Mouse (Mus musculus) ES-Bruce4 (cell line): ENCODE measurements around the gene Gpnmb. TPM values are rescaled to one million over a fixed set of nuclear protein-coding genes. Genes with fewer than 3 reads are reported as not detected.

Source experiments
- H3K27ac ChIP-seq: 2 replicates; pipeline ENCODE4 v1.5.1; 2012; ENCODE audit warnings: low read length, inconsistent platforms; ENCODE audit not compliant: insufficient read depth
- H3K27me3 ChIP-seq: 2 replicates; pipeline ENCODE4 v1.6.1; 2012; ENCODE audit warnings: mild to moderate bottlenecking, low read length, inconsistent platforms; ENCODE audit not compliant: control insufficient read depth, poor library complexity, insufficient read depth, severe bottlenecking
- H3K36me3 ChIP-seq: 2 replicates; pipeline ENCODE4 v1.6.1; 2012; ENCODE audit warnings: inconsistent platforms, mild to moderate bottlenecking, low read length, moderate library complexity; ENCODE audit not compliant: control insufficient read depth, poor library complexity, insufficient read depth, severe bottlenecking
- H3K4me1 ChIP-seq: one replicate; pipeline ENCODE4 v1.8.1; 2011; ENCODE audit warnings: low read length; ENCODE audit not compliant: control insufficient read depth, insufficient read depth
- H3K4me3 ChIP-seq: 2 replicates; pipeline ENCODE4 v1.5.1; 2011; ENCODE audit warnings: low read depth, mild to moderate bottlenecking, low read length
- H3K9ac ChIP-seq: 2 replicates; pipeline ENCODE4 v1.6.1; 2012; ENCODE audit warnings: low read depth, mild to moderate bottlenecking, inconsistent platforms; ENCODE audit not compliant: poor library complexity, severe bottlenecking
- H3K9me3 ChIP-seq: replicated peaks from 2 replicates; pipeline ENCODE4 v1.6.1; 2012; ENCODE audit warnings: mild to moderate bottlenecking, low read length, inconsistent platforms; ENCODE audit not compliant: control insufficient read depth, poor library complexity, insufficient read depth, severe bottlenecking
- CTCF ChIP-seq: IDR thresholded peaks from one replicate; pipeline ENCODE4 v1.8.1; 2011; ENCODE audit warnings: low read depth, low read length
- EP300 ChIP-seq: IDR thresholded peaks from 2 replicates; pipeline ENCODE4 v1.6.1; 2011; ENCODE audit warnings: low read depth, low read length; ENCODE audit not compliant: insufficient read depth
- POLR2A ChIP-seq: IDR thresholded peaks from one replicate; pipeline ENCODE4 v1.8.1; 2011; ENCODE audit warnings: low read length; ENCODE audit not compliant: insufficient read depth
- polyA plus RNA-seq: library from polyadenylated mRNA; stranded (reverse); fragments of >200 nt; gene quantifications from 2 replicates; pipeline ENCODE4 v1.2.4, GENCODE M21; 2011; ENCODE audit warnings: low read depth; ENCODE audit not compliant: missing spikeins, insufficient read depth, insufficient read length

Gpnmb gene
- polyA plus RNA-seq, 1 experiment, result 2.5 TPM

DNA sequence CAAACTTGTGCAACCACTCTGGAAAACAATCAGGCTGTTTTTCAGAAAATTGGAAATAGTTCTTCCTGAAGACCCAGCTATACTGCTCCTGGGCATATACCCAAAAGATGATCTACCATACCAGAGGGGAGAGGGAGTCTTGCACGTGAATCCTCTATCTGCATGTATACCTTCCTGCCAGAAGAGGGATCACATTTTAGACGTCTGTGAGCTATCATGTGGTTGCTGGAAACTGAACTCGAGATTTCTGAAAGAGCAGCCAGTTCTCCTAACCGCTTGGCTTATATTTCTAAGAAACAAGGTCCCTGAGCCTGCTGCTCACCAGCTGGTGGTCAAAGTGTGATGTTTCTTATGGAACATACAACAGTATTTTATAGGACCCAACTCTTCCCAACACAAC is 32.0 kb downstream of the Gpnmb start:
- no peaks in the 10 kb centered on the region for H3K27me3 ChIP-seq
- H3K4me1 ChIP-seq, result no peaks in the 10 kb centered on the region
- TF ChIP-seq EP300 (no peak), POLR2A (no peak), CTCF (no peak)
- no peaks in the 10 kb centered on the region for H3K36me3 ChIP-seq
- H3K9ac ChIP-seq, result no peak overlapping the region
- peaks cover 2% of the 10 kb centered on the region; the same call in 1 of the 2 replicates for H3K9me3 ChIP-seq
- no peak overlapping the region for H3K27ac ChIP-seq
- no peak overlapping the region for H3K4me3 ChIP-seq

DNA sequence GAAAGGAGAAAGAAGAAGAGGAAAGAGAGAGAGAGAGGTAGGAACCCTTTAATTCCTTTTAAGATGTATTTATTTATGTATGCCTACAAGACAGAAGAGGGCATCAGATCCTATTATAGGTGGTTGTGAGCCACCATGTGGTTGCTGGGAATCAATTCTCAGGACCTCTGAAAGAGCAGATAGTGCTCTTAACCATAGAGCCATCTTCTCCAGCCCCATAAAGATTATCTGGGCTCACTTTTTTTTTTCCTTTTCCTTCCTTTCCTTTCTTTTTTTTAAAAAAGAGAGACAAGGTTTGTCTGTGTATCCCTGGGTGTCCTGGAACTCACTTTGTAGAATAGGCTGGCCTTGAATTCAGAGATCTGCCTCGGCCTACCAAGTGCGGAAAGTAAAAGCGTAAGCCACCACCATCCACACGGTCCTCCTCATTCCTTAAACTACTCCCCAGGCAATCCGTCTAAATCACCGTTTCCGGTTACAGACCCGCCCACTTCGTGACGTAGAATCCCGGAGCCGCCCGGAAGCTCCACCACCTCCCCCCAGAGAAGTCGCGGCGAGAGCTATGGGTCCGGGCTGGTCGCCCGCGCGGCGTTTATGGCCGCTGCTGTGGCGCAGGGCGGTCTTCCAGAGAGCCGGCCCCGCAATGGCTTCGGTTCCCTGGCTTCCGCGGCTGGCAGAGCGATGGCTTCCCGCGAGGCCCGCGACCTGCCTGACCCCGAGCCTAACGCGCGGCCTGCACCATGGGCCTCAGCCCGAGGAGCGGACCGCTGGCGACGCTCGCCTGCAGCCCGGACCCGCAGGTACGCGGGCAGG is 37.2 kb downstream of the Gpnmb start, which contains the start of gene Malsu1:
TSS of gene Malsu1 (plus strand) at position 492 of the 813 bp plus-strand sequence.
- Histone ChIP-seq H3K9ac (peak within 1 kb of the TSS; percentile 94), H3K36me3 (peaks cover 8% of the 10 kb centered on the region), H3K9me3 (no peaks in the 10 kb centered on the region), H3K4me1 (no peaks in the 10 kb centered on the region), H3K27me3 (no peaks in the 10 kb centered on the region), H3K27ac (peak within 1 kb of the TSS; percentile 53), H3K4me3 (peak within 1 kb of the TSS; percentile 97)
- TF ChIP-seq EP300, result 0 out of 2 replicates have a peak, but pooled peaks have one; percentile 11
- no peak for TF ChIP-seq CTCF
- TF ChIP-seq POLR2A, result peak; percentile 90

DNA sequence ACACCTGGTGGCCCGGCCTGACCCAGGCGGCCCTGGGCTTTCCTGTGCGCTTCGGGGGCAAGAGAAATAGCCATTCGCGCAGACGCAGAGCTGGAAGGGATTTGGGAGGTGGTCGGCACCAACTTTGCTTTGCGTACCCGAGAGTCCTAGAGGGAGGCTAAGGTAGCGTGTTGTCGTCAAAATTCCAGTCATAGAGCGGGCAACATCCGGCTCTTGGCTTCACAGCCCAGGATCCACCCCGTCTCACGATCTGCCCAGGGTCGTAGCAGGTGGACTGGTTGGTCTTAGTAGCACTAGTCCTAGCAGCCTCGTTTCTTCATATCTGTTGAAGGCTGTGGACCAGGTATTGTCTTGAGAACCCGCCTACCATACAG is 37.8 kb downstream of the Gpnmb start:
- Histone ChIP-seq H3K27ac (no peak overlapping the region), H3K36me3 (peaks cover 8% of the 10 kb centered on the region), H3K4me3 (peak overlapping the region; percentile 97), H3K27me3 (no peaks in the 10 kb centered on the region), H3K9me3 (no peaks in the 10 kb centered on the region), H3K4me1 (no peaks in the 10 kb centered on the region), H3K9ac (peak overlapping the region; percentile 94)
- TF ChIP-seq EP300 (no peak), POLR2A (no peak), CTCF (no peak)

DNA sequence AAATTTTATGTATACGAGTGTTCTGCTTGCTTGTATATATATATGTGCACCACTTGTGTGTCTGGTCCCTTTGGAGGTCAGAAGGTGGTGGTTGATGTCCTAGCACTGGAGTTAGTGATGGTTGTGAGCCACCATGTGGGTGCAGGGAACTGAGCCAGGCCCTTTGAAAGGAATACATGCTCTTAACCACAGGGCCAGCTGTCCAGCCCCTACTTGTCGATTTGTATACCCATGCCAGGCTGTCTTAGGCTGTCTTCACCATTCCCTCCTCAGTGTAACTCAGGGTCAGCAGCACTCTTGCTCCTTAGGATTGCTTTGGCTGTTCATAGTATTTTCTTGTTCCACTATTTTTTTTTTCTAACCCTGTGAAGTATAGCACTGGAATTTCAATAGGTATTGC is 41.5 kb downstream of the Gpnmb start:
- TF ChIP-seq EP300 (no peak), POLR2A (no peak), CTCF (no peak)
- Histone ChIP-seq H3K4me3 (no peak overlapping the region), H3K27ac (no peak overlapping the region), H3K36me3 (peaks cover 17% of the 10 kb centered on the region), H3K4me1 (no peaks in the 10 kb centered on the region), H3K27me3 (no peaks in the 10 kb centered on the region), H3K9me3 (no peaks in the 10 kb centered on the region), H3K9ac (no peak overlapping the region)

DNA sequence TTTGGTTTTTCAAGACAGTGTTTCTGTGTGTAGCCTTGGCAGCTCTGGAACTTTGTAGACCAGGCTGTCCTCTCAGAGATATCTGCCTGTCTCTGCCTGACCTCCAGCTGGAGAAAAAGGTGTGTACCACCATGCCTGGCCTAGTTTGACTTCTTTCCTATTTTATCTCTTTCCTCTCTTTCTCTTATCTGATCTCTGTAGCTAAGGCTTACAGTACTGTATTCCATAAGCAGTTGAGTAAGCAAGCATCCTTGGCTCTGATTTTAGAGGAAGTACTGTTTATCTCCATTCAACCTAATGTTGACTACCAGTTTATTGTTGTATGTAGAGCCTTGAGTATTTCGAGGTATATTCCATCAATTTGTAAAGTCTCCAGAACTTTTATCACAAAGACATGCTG is 43.0 kb downstream of the Gpnmb start:
- TF ChIP-seq EP300 (no peak), CTCF (no peak), POLR2A (no peak)
- Histone ChIP-seq H3K36me3 (peaks cover 22% of the 10 kb centered on the region), H3K9me3 (no peaks in the 10 kb centered on the region), H3K9ac (no peak overlapping the region), H3K4me1 (peaks cover 4% of the 10 kb centered on the region), H3K27ac (no peak overlapping the region), H3K4me3 (no peak overlapping the region), H3K27me3 (no peaks in the 10 kb centered on the region)

DNA sequence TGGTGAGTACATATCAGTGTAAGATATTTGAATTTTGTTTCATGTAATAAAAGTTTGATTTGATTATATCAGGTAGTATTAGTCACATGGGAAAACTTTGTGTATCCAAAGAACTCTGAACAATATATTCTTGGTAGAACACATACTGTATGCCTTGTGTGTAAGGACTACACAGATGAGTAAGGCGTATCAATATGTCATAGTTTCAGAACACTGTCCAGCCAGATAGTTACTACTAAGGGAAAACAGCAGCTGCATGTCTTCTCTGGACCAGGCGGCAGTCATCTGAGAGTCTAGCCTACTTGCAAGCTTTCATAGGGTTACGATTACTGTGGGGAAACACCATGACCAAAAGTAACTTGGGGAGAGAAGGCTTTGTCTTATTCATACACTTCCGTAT is 46.7 kb downstream of the Gpnmb start:
- TF ChIP-seq EP300 (no peak), POLR2A (no peak), CTCF (no peak)
- Histone ChIP-seq H3K27ac (no peak overlapping the region), H3K4me1 (peaks cover 4% of the 10 kb centered on the region), H3K27me3 (no peaks in the 10 kb centered on the region), H3K36me3 (peaks cover 41% of the 10 kb centered on the region), H3K4me3 (no peak overlapping the region), H3K9ac (no peak overlapping the region), H3K9me3 (no peaks in the 10 kb centered on the region)
